Mouse (Mus musculus) limb, embryonic 14.5 days (tissue): ENCODE measurements at regions not wholly inside any gene's neighbourhood (a gene's known extent, or its start where the extent isn't known, plus 50 kb on each side); places are given as distances from the start of the nearest gene placed in this dataset.

Source experiments
- ATAC-seq: fragments of 200-750 bp; cut with Nextera tagmentation; 2 replicates; pipeline ENCODE4 v1.8.0; 2017; ENCODE audit warnings: low read depth, moderate number of reproducible peaks, moderate TSS enrichment; ENCODE audit not compliant: low FRiP score
- DNase-seq: peaks from one replicate; pipeline ENCODE4 v3.0.0-alpha.2; 2015; ENCODE audit warnings: low spot score
- H3K27ac ChIP-seq: fragments of 300-500 bp; sonication (generic); replicated peaks from 2 replicates; pipeline ENCODE4 v1.5.1; 2014; ENCODE audit warnings: low read depth, mild to moderate bottlenecking, low read length, moderate library complexity, mixed read lengths
- H3K27me3 ChIP-seq: fragments of 300-500 bp; sonication (generic); 2 replicates; pipeline ENCODE4 v1.6.1; 2014; ENCODE audit warnings: low read length, mixed read lengths; ENCODE audit not compliant: control insufficient read depth, insufficient read depth
- H3K36me3 ChIP-seq: fragments of 300-500 bp; sonication (generic); 2 replicates; pipeline ENCODE4 v1.6.1; 2014; ENCODE audit warnings: mild to moderate bottlenecking, low read length, moderate library complexity, mixed read lengths; ENCODE audit not compliant: control insufficient read depth, insufficient read depth
- H3K4me1 ChIP-seq: fragments of 300-500 bp; sonication (generic); 2 replicates; pipeline ENCODE4 v1.6.1; 2014; ENCODE audit warnings: antibody characterized with exemption, low read length, mixed read lengths; ENCODE audit not compliant: control insufficient read depth, insufficient read depth
- H3K4me2 ChIP-seq: fragments of 300-500 bp; sonication (generic); replicated peaks from 2 replicates; pipeline ENCODE4 v1.6.1; 2014; ENCODE audit warnings: low read depth, mild to moderate bottlenecking, low read length, moderate library complexity; ENCODE audit not compliant: severe bottlenecking
- H3K4me3 ChIP-seq: fragments of 300-500 bp; sonication (generic); replicated peaks from 2 replicates; pipeline ENCODE4 v1.5.1; 2014; ENCODE audit warnings: low read length
- H3K9ac ChIP-seq: fragments of 300-500 bp; sonication (generic); 2 replicates; pipeline ENCODE4 v1.6.1; 2014; ENCODE audit warnings: mild to moderate bottlenecking, low read depth, low read length, moderate library complexity; ENCODE audit not compliant: severe bottlenecking
- H3K9me3 ChIP-seq: fragments of 300-500 bp; sonication (generic); 2 replicates; pipeline ENCODE4 v1.6.1; 2016; ENCODE audit warnings: low read length; ENCODE audit not compliant: control insufficient read depth
- POLR2A ChIP-seq: fragments of 200-500 bp; IDR thresholded peaks from 2 replicates; pipeline ENCODE4 v1.8.0; 2012; ENCODE audit warnings: inconsistent platforms, mild to moderate bottlenecking, moderate library complexity, borderline replicate concordance; ENCODE audit not compliant: insufficient read depth, insufficient read length; ENCODE audit errors: extremely low read depth
- WGBS: fragments of 180-500 bp; shearing (Covaris S2); extraction: QIAGEN DNeasy Blood & Tissue Kit; methylation state at CpG from one replicate; pipeline ENCODE4 v1.1.7; 2014; 5-methylcytosine and 5-hydroxymethylcytosine counted together

DNA sequence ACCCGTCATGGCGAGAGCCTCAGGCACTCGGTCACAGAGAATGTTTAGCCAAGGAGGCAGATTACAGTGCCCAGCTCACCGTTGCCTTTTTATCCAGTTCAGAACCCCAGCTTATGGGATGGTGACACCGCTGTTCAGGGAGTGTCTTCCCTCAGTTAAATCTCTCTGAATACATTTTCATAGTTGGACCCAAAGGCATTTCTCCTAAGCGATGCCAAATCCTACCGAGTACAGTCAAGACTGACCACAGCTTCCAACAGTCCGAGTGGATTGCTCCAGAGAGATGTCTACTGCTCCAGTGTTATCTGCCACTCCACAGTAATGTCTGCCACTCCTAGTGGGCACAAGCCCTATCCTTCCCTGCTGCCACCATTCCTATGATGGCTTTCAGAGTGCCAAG is 93.0 kb downstream of the Ets2 start:
- H3K9me3 ChIP-seq = no peaks in the 10 kb centered on the region
- H3K9ac ChIP-seq = peak overlapping the region; percentile 44; the same call in 1 of the 2 replicates
- no peak overlapping the region for H3K4me3 ChIP-seq
- H3K27me3 ChIP-seq = no peaks in the 10 kb centered on the region
- no peak for DNase-seq
- H3K4me2 ChIP-seq = peak overlapping the region; percentile 31; the same call in 1 of the 2 replicates
- H3K36me3 ChIP-seq = no peaks in the 10 kb centered on the region
- 0 out of 2 replicates have a peak, but pooled peaks have one; percentile 2 for ATAC-seq
- no peak for TF ChIP-seq POLR2A
- 0 out of 2 replicates have a peak overlapping the region, but pooled peaks have one; percentile 38 for H3K27ac ChIP-seq
- WGBS = 32% methylated on average over 8 of the region's 8 CpGs
- peaks cover 18% of the 10 kb centered on the region for H3K4me1 ChIP-seq

DNA sequence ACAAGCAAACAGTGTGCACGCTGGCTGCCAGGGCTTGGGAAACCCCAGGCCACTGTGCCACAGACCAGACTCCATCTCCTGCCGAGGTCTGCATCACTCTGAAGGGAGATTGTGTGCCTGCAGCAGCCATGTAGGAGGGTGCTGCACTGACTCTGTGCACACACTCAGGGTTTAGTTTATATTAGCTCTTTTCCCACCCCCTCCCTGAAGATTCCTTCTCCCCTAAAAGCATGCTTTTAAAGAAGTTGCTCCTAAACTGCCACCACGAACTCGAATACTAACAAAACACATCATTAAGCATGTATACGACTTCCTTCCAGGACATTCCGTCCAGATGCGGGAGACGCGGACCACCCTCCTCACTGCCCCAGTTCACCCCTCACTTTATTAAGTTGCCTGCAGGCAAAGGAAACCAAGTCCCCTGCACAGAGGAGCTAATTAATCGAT is 92.4 kb downstream of the Ets2 start:
- TF ChIP-seq POLR2A = no peak
- peak overlapping the region; percentile 38; the same call in 1 of the 2 replicates for H3K27ac ChIP-seq
- peaks cover 18% of the 10 kb centered on the region for H3K4me1 ChIP-seq
- no peak for DNase-seq
- 10% methylated on average over 10 of the region's 10 CpGs for WGBS
- no peak overlapping the region for H3K4me3 ChIP-seq
- H3K4me2 ChIP-seq = peak overlapping the region; percentile 31
- no peaks in the 10 kb centered on the region for H3K27me3 ChIP-seq
- peak overlapping the region; percentile 44; the same call in 1 of the 2 replicates for H3K9ac ChIP-seq
- no peaks in the 10 kb centered on the region for H3K36me3 ChIP-seq
- 0 out of 2 replicates have a peak, but pooled peaks have one; percentile 8 for ATAC-seq
- no peaks in the 10 kb centered on the region for H3K9me3 ChIP-seq

- Histone ChIP-seq H3K27me3 (no peaks in the 10 kb centered on the region), H3K27ac (no peak overlapping the region), H3K4me3 (no peak overlapping the region), H3K4me1 (peaks cover 14% of the 10 kb centered on the region), H3K36me3 (no peaks in the 10 kb centered on the region), H3K9me3 (no peaks in the 10 kb centered on the region), H3K9ac (no peak overlapping the region), H3K4me2 (no peak overlapping the region)
- no peak for DNase-seq
- TF ChIP-seq POLR2A = no peak
- WGBS = 82% methylated on average over 4 of the region's 4 CpGs
- no peak for ATAC-seq
Observed at GRCm38 (mm10) chr16:95790691-95791090, 88.8 kb downstream of the Ets2 start.

GRCm38 (mm10) chr16:95789548-95789947 is 87.7 kb downstream of the Ets2 start:
- no peak overlapping the region for H3K4me3 ChIP-seq
- no peak for TF ChIP-seq POLR2A
- H3K9me3 ChIP-seq = no peaks in the 10 kb centered on the region

GRCm38 (mm10) chr16:95781681-95782080 is 79.8 kb downstream of the Ets2 start:
- no peak overlapping the region for H3K4me3 ChIP-seq
- WGBS = 82% methylated on average over 5 of the region's 5 CpGs
- peaks cover 5% of the 10 kb centered on the region; the same call in 1 of the 2 replicates for H3K4me1 ChIP-seq
- no peaks in the 10 kb centered on the region for H3K27me3 ChIP-seq
- H3K27ac ChIP-seq = no peak overlapping the region
- H3K9ac ChIP-seq = no peak overlapping the region
- H3K4me2 ChIP-seq = no peak overlapping the region
- no peak for DNase-seq
- H3K36me3 ChIP-seq = no peaks in the 10 kb centered on the region
- no peak for TF ChIP-seq POLR2A
- H3K9me3 ChIP-seq = no peaks in the 10 kb centered on the region
- no peak for ATAC-seq

More at GRCm38 (mm10) chr16:95789548-95789947, 87.7 kb downstream of the Ets2 start:
- Histone ChIP-seq H3K4me2 (no peak overlapping the region), H3K27ac (no peak overlapping the region), H3K9ac (no peak overlapping the region), H3K27me3 (no peaks in the 10 kb centered on the region), H3K4me1 (peaks cover 9% of the 10 kb centered on the region), H3K36me3 (no peaks in the 10 kb centered on the region)
- no peak for DNase-seq
- ATAC-seq = no peak
